Mouse (Mus musculus) G1E (cell line): Measurements from ENCODE around the gene Rxrb. TPM values are rescaled to one million over a fixed set of nuclear protein-coding genes. Genes with fewer than 3 reads are reported as not detected.
A peak's percentile ranks its signal among the peaks of the same experiment; 100 is the strongest.

Source experiments
- ATAC-seq: 2 replicates; pipeline ENCODE4 v1.8.0; 2016; ENCODE audit warnings: mild to moderate bottlenecking; ENCODE audit not compliant: insufficient number of reproducible peaks, poor library complexity, low FRiP score, severe bottlenecking; ENCODE audit errors: extremely low read depth
- DNase-seq: peaks from one replicate; pipeline ENCODE4 v3.0.0; 2012; ENCODE audit warnings: low spot score
- H3K27me3 ChIP-seq: 2 replicates; pipeline ENCODE4 v1.6.1; 2012; ENCODE audit warnings: mild to moderate bottlenecking, low read length, inconsistent platforms; ENCODE audit not compliant: insufficient read depth
- H3K36me3 ChIP-seq: replicated peaks from 2 replicates; pipeline ENCODE3; 2012; ENCODE audit warnings: mild to moderate bottlenecking, inconsistent platforms
- H3K4me1 ChIP-seq: 2 replicates; pipeline ENCODE4 v1.6.1; 2012; ENCODE audit warnings: low read depth, low read length, inconsistent platforms, mixed read lengths; ENCODE audit not compliant: insufficient read depth
- H3K4me3 ChIP-seq: 2 replicates; pipeline ENCODE4 v1.5.1; 2012; ENCODE audit warnings: low read depth, mild to moderate bottlenecking, inconsistent platforms, low read length, moderate library complexity, mixed read lengths
- H3K9me3 ChIP-seq: replicated peaks from 2 replicates; pipeline ENCODE4 v1.6.1; 2012; ENCODE audit warnings: inconsistent platforms
- CTCF ChIP-seq: IDR thresholded peaks from 2 replicates; pipeline ENCODE4 v1.5.1; 2012; ENCODE audit warnings: low read depth, low read length, inconsistent platforms, mixed read lengths
- GATA1 ChIP-seq: IDR thresholded peaks from 2 replicates; pipeline ENCODE4 v1.6.1; 2012; ENCODE audit warnings: borderline replicate concordance, low read length, inconsistent platforms, mixed read lengths
- GATA2 ChIP-seq: IDR thresholded peaks from 2 replicates; pipeline ENCODE4 v1.6.1; 2012; ENCODE audit warnings: low read depth, low read length, inconsistent platforms, borderline replicate concordance
- POLR2AphosphoS5 ChIP-seq: IDR thresholded peaks from 2 replicates; pipeline ENCODE4 v1.6.1; 2012; ENCODE audit warnings: low read depth, low read length, inconsistent platforms; ENCODE audit not compliant: insufficient replicate concordance
- TAL1 ChIP-seq: conservative IDR thresholded peaks from 2 replicates; pipeline ENCODE4 v1.6.1; 2012; ENCODE audit warnings: low read depth, low read length, inconsistent platforms, mixed read lengths
- polyA plus RNA-seq: library from polyadenylated mRNA; stranded (reverse); fragments of >175 nt; gene quantifications from 2 replicates; pipeline ENCODE4 v1.2.3, GENCODE M21; 2012
- total RNA-seq, 2 experiments: library from RNA; stranded (forward) in 1 of 2; stranded (reverse) in 1 of 2; fragments of 200-1000 nt in 1 of 2; fragments of >200 nt in 1 of 2; fragmentation: Nextera tagmentation in 1 of 2; gene quantifications; 2 replicates each; pipeline ENCODE4 v1.2.3; 2014 to 2017

Gene Rxrb
- total and polyA plus RNA-seq, 3 experiments = 27.7 to 175 (median 30.5) TPM

- Histone ChIP-seq H3K4me1 (peaks cover 72% of the 10 kb centered on the region), H3K36me3 (peaks cover 75% of the 10 kb centered on the region)
- TF ChIP-seq CTCF = no peak
- TF ChIP-seq GATA2 = no peak
Observed at GRCm38 (mm10) chr17:34025756-34026151, 5.9 kb upstream of the Rxrb start.

GRCm38 (mm10) chr17:34026221-34026620 is 5.4 kb upstream of the Rxrb start:
- H3K4me1 ChIP-seq = peaks cover 75% of the 10 kb centered on the region
- TF ChIP-seq CTCF = no peak
- H3K9me3 ChIP-seq = peaks cover 16% of the 10 kb centered on the region
- peak; percentile 15 for DNase-seq
- no peaks in the 10 kb centered on the region for H3K27me3 ChIP-seq
- peak overlapping the region; percentile 83; the same call in 1 of the 2 replicates for H3K4me3 ChIP-seq
- ATAC-seq = no peak
- peaks cover 72% of the 10 kb centered on the region for H3K36me3 ChIP-seq

More at GRCm38 (mm10) chr17:34025756-34026151, 5.9 kb upstream of the Rxrb start:
- DNase-seq = peak; percentile 1
- ATAC-seq = no peak
- Histone ChIP-seq H3K9me3 (peaks cover 21% of the 10 kb centered on the region), H3K27me3 (no peaks in the 10 kb centered on the region), H3K4me3 (peak overlapping the region; percentile 83; the same call in 1 of the 2 replicates)

GRCm38 (mm10) chr17:34026917-34027655 is 4.5 kb upstream of the Rxrb start:
- peak overlapping the region; percentile 84 for H3K4me3 ChIP-seq
- peaks cover 10% of the 10 kb centered on the region for H3K9me3 ChIP-seq
- TF ChIP-seq POLR2AphosphoS5 = no peak
- no peak for TF ChIP-seq GATA2
- TF ChIP-seq TAL1 = no peak
- no peak for TF ChIP-seq CTCF
- no peak for TF ChIP-seq GATA1
- peaks cover 75% of the 10 kb centered on the region for H3K4me1 ChIP-seq
- DNase-seq (peak; percentile 63), ATAC-seq (no peak)
- no peaks in the 10 kb centered on the region for H3K27me3 ChIP-seq
- peaks cover 63% of the 10 kb centered on the region for H3K36me3 ChIP-seq

- Histone ChIP-seq H3K36me3 (peaks cover 57% of the 10 kb centered on the region), H3K27me3 (no peaks in the 10 kb centered on the region), H3K4me1 (peaks cover 78% of the 10 kb centered on the region), H3K4me3 (peak within 1 kb of the TSS; percentile 91), H3K9me3 (peaks cover 6% of the 10 kb centered on the region)
- ATAC-seq = peak; percentile 77
- TF ChIP-seq GATA2 (no peak), TAL1 (no peak), POLR2AphosphoS5 (no peak), GATA1 (no peak), CTCF (no peak)
- peak; percentile 95 for DNase-seq
Observed at GRCm38 (mm10) chr17:34027656-34028223, 3.9 kb upstream of the Rxrb start, which contains the start of gene H2-Ke6. Gene H2-Ke6, minus strand, starts transcription at chr17:34028060.

- ATAC-seq = no peak
- TF ChIP-seq GATA1 = no peak
- no peak for TF ChIP-seq TAL1
- no peak for TF ChIP-seq GATA2
- no peak for TF ChIP-seq POLR2AphosphoS5
- TF ChIP-seq CTCF = no peak
- H3K9me3 ChIP-seq = no peaks in the 10 kb centered on the region
- peak overlapping the region; percentile 91 for H3K4me3 ChIP-seq
- peaks cover 80% of the 10 kb centered on the region for H3K4me1 ChIP-seq
- no peak for DNase-seq
- H3K36me3 ChIP-seq = peaks cover 55% of the 10 kb centered on the region
- no peaks in the 10 kb centered on the region for H3K27me3 ChIP-seq
Observed at GRCm38 (mm10) chr17:34028501-34029149, 3.0 kb upstream of the Rxrb start.

GRCm38 (mm10) chr17:34029150-34029889 is 2.3 kb upstream of the Rxrb start:
- Histone ChIP-seq H3K4me3 (peak overlapping the region; percentile 91; the same call in 1 of the 2 replicates), H3K36me3 (peaks cover 61% of the 10 kb centered on the region), H3K9me3 (no peaks in the 10 kb centered on the region), H3K4me1 (peaks cover 80% of the 10 kb centered on the region), H3K27me3 (no peaks in the 10 kb centered on the region)
- DNase-seq (no peak), ATAC-seq (no peak)
- no peak for TF ChIP-seq TAL1
- no peak for TF ChIP-seq GATA1
- no peak for TF ChIP-seq GATA2
- no peak for TF ChIP-seq CTCF
- no peak for TF ChIP-seq POLR2AphosphoS5
